Mouse (Mus musculus) ES-Bruce4 (cell line): ENCODE results near the gene Rnf207. TPM values are rescaled to one million over a fixed set of nuclear protein-coding genes. Genes with fewer than 3 reads are reported as not detected.

Source experiments
- H3K27ac ChIP-seq: 2 replicates; pipeline ENCODE4 v1.5.1; 2012; ENCODE audit warnings: low read length, inconsistent platforms; ENCODE audit not compliant: insufficient read depth
- H3K27me3 ChIP-seq: 2 replicates; pipeline ENCODE4 v1.6.1; 2012; ENCODE audit warnings: mild to moderate bottlenecking, low read length, inconsistent platforms; ENCODE audit not compliant: control insufficient read depth, poor library complexity, insufficient read depth, severe bottlenecking
- H3K36me3 ChIP-seq: 2 replicates; pipeline ENCODE4 v1.6.1; 2012; ENCODE audit warnings: inconsistent platforms, mild to moderate bottlenecking, low read length, moderate library complexity; ENCODE audit not compliant: control insufficient read depth, poor library complexity, insufficient read depth, severe bottlenecking
- H3K4me1 ChIP-seq: one replicate; pipeline ENCODE4 v1.8.1; 2011; ENCODE audit warnings: low read length; ENCODE audit not compliant: control insufficient read depth, insufficient read depth
- H3K4me3 ChIP-seq: 2 replicates; pipeline ENCODE4 v1.5.1; 2011; ENCODE audit warnings: low read depth, mild to moderate bottlenecking, low read length
- H3K9ac ChIP-seq: 2 replicates; pipeline ENCODE4 v1.6.1; 2012; ENCODE audit warnings: low read depth, mild to moderate bottlenecking, inconsistent platforms; ENCODE audit not compliant: poor library complexity, severe bottlenecking
- H3K9me3 ChIP-seq: replicated peaks from 2 replicates; pipeline ENCODE4 v1.6.1; 2012; ENCODE audit warnings: mild to moderate bottlenecking, low read length, inconsistent platforms; ENCODE audit not compliant: control insufficient read depth, poor library complexity, insufficient read depth, severe bottlenecking
- CTCF ChIP-seq: IDR thresholded peaks from one replicate; pipeline ENCODE4 v1.8.1; 2011; ENCODE audit warnings: low read depth, low read length
- EP300 ChIP-seq: IDR thresholded peaks from 2 replicates; pipeline ENCODE4 v1.6.1; 2011; ENCODE audit warnings: low read depth, low read length; ENCODE audit not compliant: insufficient read depth
- POLR2A ChIP-seq: IDR thresholded peaks from one replicate; pipeline ENCODE4 v1.8.1; 2011; ENCODE audit warnings: low read length; ENCODE audit not compliant: insufficient read depth
- polyA plus RNA-seq: library from polyadenylated mRNA; stranded (reverse); fragments of >200 nt; gene quantifications from 2 replicates; pipeline ENCODE4 v1.2.4, GENCODE M21; 2011; ENCODE audit warnings: low read depth; ENCODE audit not compliant: missing spikeins, insufficient read depth, insufficient read length

Rnf207 gene
- polyA plus RNA-seq, 1 experiment: 4.2 TPM

DNA sequence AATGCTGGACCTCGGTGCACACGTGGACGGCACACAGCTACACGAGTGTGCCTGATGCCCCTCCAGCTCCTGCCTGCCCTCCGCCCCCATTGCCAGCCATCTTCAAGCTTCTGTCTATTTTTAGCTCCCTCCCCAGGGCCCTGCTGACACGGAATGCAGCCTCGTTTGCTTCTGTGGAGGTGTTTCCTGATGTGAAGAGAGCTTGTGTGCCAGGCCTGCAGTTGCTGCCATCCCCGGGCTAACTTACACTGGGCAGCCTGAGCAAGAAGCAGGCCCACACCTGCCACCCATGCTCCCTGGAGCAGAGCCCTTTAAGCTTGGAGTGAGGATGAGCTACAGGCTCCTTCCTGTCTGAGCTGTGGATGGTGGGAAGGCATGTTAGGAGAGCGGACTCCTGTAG is 56.6 kb downstream of the Rnf207 start:
- TF ChIP-seq EP300 (no peak), POLR2A (no peak), CTCF (no peak)
- no peaks in the 10 kb centered on the region for H3K27me3 ChIP-seq
- no peak overlapping the region for H3K27ac ChIP-seq
- H3K4me1 ChIP-seq: peaks cover 5% of the 10 kb centered on the region
- 0 out of 2 replicates have a peak overlapping the region, but pooled peaks have one; percentile 1 for H3K4me3 ChIP-seq
- no peak overlapping the region for H3K9ac ChIP-seq
- H3K9me3 ChIP-seq: no peaks in the 10 kb centered on the region
- no peaks in the 10 kb centered on the region for H3K36me3 ChIP-seq

DNA sequence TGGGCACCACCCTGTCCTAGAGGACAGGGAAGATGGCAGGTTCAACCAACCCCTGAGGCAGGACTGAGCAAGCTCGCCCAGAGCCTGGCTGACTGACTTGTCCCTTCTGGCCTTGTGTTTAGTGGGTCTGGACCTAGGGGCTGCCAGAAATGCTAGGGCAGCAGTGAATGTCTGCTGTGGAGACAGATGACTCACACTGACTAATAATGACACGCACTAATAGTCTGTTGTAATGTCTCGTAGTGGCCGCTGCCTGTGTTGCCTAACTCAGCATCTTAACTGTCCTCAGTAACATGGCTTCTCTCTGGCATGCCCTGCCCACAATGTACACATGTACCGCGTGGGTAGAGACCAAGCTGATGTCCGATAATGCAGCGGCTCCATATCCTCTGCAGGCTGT is 58.3 kb downstream of the Rnf207 start:
- Histone ChIP-seq H3K27me3 (no peaks in the 10 kb centered on the region), H3K4me3 (no peak overlapping the region), H3K9ac (no peak overlapping the region), H3K9me3 (no peaks in the 10 kb centered on the region), H3K4me1 (peaks cover 5% of the 10 kb centered on the region), H3K36me3 (no peaks in the 10 kb centered on the region), H3K27ac (no peak overlapping the region)
- no peak for TF ChIP-seq CTCF
- no peak for TF ChIP-seq POLR2A
- no peak for TF ChIP-seq EP300

DNA sequence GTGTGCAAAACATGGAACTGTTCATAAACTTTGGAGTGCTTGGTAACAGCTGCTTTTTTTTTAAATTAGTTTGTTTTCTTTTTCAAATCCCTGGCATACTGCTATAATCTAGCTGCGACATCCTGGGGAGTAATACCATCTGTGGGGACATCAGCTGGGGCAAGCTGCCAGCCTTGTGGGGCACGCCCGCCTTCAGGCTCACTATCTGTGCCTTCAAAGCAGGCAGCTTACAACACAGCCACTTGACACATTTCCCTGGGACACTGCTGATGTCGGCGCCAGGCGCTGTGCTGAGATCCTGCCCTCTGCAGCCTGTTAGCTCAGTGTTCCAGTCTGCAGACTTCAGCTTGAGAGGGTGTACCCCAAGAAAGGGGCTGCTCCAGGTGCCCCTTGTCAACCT is 61.7 kb downstream of the Rnf207 start:
- Histone ChIP-seq H3K27me3 (no peaks in the 10 kb centered on the region), H3K36me3 (no peaks in the 10 kb centered on the region), H3K27ac (no peak overlapping the region), H3K9ac (no peak overlapping the region), H3K4me1 (no peaks in the 10 kb centered on the region), H3K4me3 (no peak overlapping the region), H3K9me3 (no peaks in the 10 kb centered on the region)
- no peak for TF ChIP-seq CTCF
- TF ChIP-seq EP300: no peak
- no peak for TF ChIP-seq POLR2A

Other genes with a start within 250 kb of the Rnf207 start
- 17.5 and 20.5 TPM in 2 replicates for gene Plekhg5, start 246.5 kb downstream of the Rnf207 start, polyA plus RNA-seq
- 1.5 and 2.0 TPM in 2 replicates for gene Tnfrsf25, start 203.1 kb downstream of the Rnf207 start, polyA plus RNA-seq
- gene Espn, start 166.6 kb downstream of the Rnf207 start, polyA plus RNA-seq: 18.8 and 19.3 TPM in 2 replicates
- 0.39 TPM in 1 of 2 replicates, not detected in the other for gene Hes2, start 160.1 kb downstream of the Rnf207 start, polyA plus RNA-seq
- gene Acot7, start 140.9 kb downstream of the Rnf207 start, polyA plus RNA-seq: 49.5 and 52.6 TPM in 2 replicates
- 7.2 and 7.9 TPM in 2 replicates for gene Gpr153, start 44.8 kb downstream of the Rnf207 start, polyA plus RNA-seq
- gene Hes3, start 27.3 kb downstream of the Rnf207 start, polyA plus RNA-seq: not detected in 2 replicates
- 21.4 and 22.8 TPM in 2 replicates for gene Icmt, start 21.8 kb downstream of the Rnf207 start, polyA plus RNA-seq
- gene Rpl22, start 6.7 kb upstream of the Rnf207 start, polyA plus RNA-seq: 1,917 and 1,978 TPM in 2 replicates
- 5.4 and 5.8 TPM in 2 replicates for gene Chd5, start 19.7 kb upstream of the Rnf207 start, polyA plus RNA-seq
- 4.8 and 5.2 TPM in 2 replicates for gene Nphp4, start 157.7 kb upstream of the Rnf207 start, polyA plus RNA-seq
- gene Kcnab2, start 158.9 kb upstream of the Rnf207 start, polyA plus RNA-seq: 2.9 and 3.5 TPM in 2 replicates